Mouse (Mus musculus): Measurements from ENCODE around the gene Zfp503.

The Zfp503 gene

GRCm38 (mm10) chr14:21993251-21994060 lies 4.1 kb upstream of the Zfp503 start:
- DNase-seq (ENCODE audit: low spot score) = no peak

- no peak for DNase-seq (ENCODE audit: low spot score)
These were observed 3.0 kb upstream of the Zfp503 start for GRCm38 (mm10) chr14:21992321-21992885.

DNA sequence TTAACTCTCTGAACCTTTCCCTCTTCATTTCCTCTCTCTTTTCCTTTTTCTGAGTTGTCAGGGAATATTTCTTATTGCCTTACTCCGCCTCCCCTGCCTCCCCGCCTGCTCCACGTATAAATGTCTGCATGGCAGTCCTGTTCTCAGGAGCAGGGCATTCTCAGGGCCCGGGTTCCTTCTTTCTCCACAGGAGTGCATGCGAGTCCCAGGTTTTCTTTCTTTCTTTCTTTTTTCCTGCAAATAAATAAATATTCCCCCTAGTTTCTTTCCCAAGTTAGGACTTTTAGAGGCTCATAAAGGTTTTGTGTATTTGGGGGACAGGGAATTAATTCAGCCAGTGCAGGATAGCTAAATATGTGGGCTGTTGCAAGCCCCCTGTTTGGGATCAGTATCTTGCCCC lies 2.5 kb upstream of the Zfp503 start:
- DNase-seq (ENCODE audit: low spot score) = no peak

DNA sequence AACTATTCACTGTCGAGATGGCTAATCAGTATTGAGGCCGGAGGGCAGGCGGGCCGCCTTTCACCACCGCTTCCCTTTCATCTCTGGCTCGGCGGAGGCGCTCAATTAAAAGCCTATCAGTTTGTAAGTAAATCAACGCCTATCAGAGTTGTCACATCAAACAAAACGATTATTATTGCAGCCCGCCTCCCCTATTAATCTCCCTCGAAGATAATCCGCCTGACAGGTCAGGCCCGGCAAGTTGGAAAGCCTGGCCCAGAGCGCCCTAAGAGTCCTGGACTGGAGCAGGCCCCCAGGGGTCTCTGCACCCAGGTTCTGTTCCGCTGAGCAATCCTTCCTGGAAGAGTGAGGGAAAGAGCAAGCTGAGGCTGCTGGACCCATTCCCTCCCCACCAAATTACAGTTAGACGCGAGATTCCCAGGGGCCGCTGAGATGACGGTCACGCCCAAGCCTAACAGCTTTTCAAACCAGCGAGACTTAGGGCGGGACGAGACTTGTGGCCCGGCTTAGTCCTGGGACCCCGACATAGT lies 1.9 kb upstream of the Zfp503 start:
- peak; percentile 47 for DNase-seq (ENCODE audit: low spot score)

GRCm38 (mm10) chr14:21990321-21991021 lies 1.1 kb upstream of the Zfp503 start:
- DNase-seq (ENCODE audit: low spot score) = no peak

DNA sequence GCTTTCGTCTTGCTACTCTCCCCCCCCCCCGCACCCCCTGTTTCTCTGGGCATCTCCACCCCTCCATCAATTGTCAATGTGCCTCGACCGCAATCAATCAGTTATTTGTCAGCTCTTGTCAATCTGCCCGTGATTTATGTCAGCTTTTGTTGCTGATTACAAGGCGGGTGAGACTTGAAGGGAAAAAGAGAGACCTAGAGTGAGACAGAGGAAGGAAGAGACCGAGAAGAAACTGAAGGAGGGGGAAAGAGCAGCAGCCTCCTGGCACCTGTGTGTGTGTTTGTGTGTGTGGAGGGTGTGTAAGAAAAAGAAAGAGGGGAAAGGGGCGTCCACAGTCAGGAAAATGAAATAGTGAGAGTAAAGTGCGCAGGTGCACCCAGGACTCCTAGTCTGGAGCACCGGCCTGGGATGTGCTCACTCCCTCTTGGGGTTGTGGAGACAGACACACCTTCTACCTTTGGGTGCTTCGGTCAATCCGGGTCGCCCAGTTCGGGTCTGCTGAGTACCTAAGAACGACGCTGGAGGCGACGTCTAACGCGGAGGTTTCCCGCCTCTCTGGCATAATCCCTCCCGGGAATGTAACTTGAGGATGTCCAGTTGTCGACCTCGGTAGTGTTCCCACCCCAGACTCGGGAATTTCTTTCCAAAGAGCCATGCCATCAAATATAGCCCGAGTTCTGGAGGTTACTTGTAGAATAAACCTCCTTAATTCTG lies 667 bp downstream of the Zfp503 start:
- no peak for DNase-seq (ENCODE audit: low spot score)

GRCm38 (mm10) chr14:21987660-21988576 lies 1.5 kb downstream of the Zfp503 start:
- DNase-seq (ENCODE audit: low spot score) = peak; percentile 91

DNA sequence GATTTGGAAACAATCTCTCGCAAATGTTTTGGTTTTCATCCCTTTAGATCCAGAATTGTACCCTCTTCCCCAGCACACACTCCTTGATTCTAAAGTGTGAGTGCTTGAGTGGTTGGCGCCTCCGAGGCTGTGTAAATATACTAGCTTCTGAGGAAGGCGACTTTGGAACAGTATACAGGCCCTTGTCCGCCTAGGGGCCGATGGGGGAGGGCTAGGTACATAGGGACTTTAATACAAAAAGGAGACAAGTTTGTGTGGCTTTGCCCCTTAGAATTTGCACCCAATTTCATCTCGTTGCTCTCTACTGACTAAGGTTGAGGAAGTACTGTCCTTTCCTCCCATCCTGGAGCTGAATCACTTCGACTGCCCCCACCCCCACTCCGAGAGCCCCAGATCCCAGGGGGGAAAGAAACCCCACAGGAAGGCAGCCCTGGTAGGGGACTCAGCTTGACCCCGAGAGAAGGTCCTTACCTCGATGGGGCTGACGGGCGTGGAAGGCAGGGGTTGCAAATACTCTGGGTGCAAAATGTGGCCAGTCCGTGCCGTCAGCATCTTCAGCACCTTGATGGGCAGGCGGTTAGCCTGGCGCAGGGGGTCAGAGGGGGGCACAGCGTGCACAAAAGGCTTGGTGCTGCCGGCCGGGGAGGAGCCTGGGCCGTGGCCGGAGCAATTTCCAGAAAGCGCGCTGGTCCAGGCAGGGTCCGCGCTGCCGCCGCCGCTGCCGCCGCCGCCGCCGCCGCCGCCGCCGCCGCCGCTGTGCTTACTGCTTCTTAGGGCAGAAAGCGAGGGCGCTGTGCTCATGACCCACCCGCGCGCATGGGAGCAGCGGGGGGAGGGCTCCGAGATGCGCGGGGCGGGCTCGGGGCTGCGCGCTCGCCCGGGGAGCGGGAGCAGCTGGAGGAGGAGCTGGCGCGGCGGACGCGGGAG lies 2.4 kb downstream of the Zfp503 start:
- DNase-seq (ENCODE audit: low spot score) = no peak

DNA sequence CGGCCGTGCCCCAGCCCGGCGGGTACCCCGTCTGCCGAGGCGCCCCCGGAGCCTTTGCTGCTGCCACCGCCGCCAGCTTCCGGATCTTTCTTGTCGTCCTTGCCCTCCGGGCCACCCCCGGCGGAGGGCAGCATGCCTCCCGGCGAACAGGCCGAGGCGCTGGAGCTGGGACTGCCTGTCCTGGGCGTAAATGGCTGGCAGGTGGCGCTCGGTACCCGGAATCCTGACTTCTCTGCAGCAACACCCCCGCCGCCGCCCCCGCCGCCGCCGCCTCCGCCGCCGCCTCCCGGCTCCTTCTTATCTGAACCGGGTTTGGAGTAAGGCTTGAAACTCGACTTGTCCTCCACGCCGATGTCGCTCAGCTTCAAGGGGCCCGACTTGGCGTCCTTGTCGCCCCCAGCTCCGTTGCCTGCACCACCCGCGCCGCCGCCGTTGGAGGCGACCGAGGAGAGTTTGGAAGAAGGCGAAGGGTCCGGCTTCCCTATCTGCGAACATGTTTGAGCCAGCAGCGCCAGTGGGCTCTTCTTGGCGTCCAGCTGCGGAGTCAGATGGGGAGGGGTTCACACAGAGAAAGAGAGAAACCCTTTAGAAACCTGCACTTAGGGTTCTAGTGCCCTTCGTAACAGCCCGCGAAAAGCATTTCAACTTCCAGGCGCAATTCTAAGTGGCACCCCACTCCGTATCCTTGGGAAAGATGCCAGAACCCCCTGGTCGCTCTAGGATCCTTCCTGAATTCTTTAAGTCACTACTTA lies 3.2 kb downstream of the Zfp503 start:
- peak; percentile 72 for DNase-seq (ENCODE audit: low spot score)

GRCm38 (mm10) chr14:21985426-21985931 lies 3.9 kb downstream of the Zfp503 start:
- no peak for DNase-seq (ENCODE audit: low spot score)

DNA sequence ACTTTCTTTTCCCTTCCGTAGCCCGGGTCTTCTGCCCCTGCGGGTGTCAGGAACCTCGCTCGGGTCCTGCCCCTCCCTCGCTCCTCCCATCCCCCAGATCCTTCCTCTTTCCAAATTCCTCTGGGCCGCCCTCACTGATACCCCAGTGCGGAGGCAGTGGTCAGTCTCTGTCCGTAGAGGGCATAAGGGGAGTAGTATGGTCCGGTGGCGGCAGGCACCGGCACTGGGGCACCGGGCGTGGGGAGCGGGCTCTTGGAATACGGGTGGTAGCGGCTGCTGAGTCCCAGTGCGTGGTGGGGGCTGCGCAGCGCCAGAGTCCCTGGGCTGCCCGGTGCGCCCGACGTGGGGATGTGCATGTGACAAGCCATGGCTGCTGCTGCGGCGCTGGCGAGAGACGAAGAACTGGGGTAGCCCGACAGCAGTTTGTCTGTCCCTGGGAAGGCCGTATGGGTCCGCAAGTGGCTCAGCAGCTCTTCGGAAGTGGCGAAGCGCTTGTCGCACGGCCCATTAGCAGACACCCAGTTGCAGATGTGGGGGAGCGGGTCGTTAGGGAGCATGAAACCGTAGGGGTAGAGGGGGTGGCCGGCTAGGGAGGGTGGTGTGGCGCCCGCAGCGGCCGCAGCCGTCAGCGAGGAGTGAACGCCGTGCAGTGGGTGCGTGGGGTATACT lies 4.5 kb downstream of the Zfp503 start:
- peak; percentile 25 for DNase-seq (ENCODE audit: low spot score)

- no peak for DNase-seq (ENCODE audit: low spot score)
These were observed 5.3 kb downstream of the Zfp503 start for GRCm38 (mm10) chr14:21983950-21984730.

DNA sequence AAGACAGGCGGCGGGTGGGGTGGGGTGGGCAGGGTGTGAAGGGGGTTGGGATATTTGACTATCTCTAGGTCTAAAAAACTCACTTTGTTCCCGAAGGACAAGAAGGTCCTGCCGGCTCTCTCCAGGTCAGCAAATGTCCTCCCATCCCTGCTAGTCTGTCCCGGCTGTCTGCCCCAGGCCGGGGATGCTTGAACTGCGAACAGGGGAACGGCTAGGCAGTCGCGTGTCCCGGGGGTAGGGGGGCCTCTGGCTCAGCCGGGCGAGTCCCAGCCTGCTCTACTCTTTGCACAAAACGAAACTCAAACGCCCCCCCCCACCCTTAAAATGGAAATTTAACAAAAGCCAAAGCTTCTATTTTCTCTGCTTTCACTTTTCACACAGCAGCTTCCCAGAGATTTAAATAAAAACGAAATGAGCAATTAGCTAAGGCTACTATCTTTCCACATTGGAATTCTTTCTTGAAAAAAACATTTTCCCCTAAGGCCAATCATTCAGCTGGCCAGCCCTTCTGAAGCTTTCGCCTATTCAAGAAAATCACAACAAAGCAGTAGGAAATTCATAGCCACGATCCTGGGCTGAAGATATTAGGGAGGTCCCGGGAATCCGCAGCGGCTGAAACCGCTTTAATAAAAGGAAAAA lies 6.0 kb downstream of the Zfp503 start:
- DNase-seq (ENCODE audit: low spot score) = peak; percentile 26

DNA sequence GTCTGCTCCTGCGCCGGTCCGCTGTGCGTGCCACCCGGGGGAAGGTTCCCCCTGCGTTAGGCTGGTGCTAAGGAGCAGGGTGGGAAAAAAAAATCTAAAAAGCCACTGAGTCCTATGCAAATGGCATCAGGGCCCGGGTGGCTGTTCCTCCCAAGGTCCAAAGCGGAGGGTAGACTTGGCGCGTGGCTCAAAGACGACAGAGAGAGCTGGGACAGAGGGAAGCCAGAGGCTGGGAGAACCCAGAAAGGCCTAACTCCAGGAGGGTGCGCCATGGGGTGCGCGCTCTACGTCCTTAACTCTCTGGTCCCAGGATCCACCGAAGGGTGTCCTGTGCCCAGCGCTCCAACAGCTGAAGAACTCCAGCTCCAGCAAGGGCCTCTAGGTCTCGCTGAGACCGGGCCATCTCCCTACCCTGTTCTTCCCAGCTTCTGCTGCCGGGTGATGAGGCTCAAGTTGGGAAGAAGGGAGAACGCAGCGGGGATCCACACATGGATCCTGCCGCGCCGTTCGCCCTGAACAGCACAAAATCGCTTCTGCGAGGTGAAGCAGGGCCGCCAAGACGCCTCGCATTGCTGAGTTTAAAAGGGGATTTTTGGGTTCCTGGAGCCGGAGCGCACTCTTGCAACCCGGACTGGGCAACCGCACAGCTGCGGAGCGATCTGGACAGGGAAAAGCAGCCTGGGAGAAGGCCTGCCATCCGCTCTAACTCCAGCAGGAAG lies 6.7 kb downstream of the Zfp503 start:
- no peak for DNase-seq (ENCODE audit: low spot score)

GRCm38 (mm10) chr14:21982096-21982591 lies 7.3 kb downstream of the Zfp503 start:
- DNase-seq (ENCODE audit: low spot score) = peak; percentile 28

DNA sequence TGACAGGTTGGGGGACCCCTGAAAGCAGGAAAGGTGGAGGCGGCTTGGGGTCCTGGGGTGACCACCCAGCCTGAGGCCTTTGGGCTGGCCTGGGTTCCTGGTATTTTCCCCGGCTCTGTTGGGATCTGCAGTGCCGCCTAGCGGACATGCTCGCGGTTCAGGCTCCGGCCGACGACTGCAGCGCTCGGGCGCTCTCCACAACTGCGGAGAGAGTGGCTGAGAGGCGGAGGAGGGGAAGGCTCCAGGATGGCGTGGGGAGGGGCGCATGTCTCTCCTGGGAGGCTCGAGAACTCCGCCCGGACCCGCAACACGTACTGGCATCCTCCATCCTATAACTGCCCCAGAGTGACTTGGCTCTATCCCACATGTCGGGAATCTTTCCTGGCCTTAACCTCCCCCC lies 7.9 kb downstream of the Zfp503 start:
- DNase-seq (ENCODE audit: low spot score) = peak; percentile 63
